Mouse (Mus musculus) cortical plate, adult 2 months (tissue): ENCODE measurements around the gene Prkd1.

Experiments used
- CTCF ChIP-seq: fragments of 200-500 bp; IDR thresholded peaks from 2 replicates; pipeline ENCODE4 v1.5.1; 2011; ENCODE audit warnings: mild to moderate bottlenecking, control low read depth, low read length; ENCODE audit not compliant: insufficient read depth; ENCODE audit errors: extremely low read depth
- POLR2A ChIP-seq: fragments of 200-500 bp; IDR thresholded peaks from 2 replicates; pipeline ENCODE4 v1.6.1; 2011; ENCODE audit warnings: mild to moderate bottlenecking, low read length, control low read depth; ENCODE audit not compliant: insufficient read depth; ENCODE audit errors: extremely low read depth

- no peak for TF ChIP-seq CTCF
- TF ChIP-seq POLR2A = no peak
Observed at GRCm38 (mm10) chr12:50296067-50296466, 352.8 kb downstream of the Prkd1 start.
